Mouse (Mus musculus) small intestine, adult 2 months (tissue): ENCODE measurements around the gene Cav1.

Experiments
- CTCF ChIP-seq: fragments of 200-500 bp; IDR thresholded peaks from 2 replicates; pipeline ENCODE4 v1.5.1; 2012; ENCODE audit warnings: low read depth, mild to moderate bottlenecking, control low read depth, inconsistent platforms, low read length, moderate library complexity, mixed read lengths; ENCODE audit not compliant: insufficient replicate concordance, insufficient read length; ENCODE audit errors: extremely low read depth
- POLR2A ChIP-seq: fragments of 200-500 bp; IDR thresholded peaks from 2 replicates; pipeline ENCODE4 v1.6.1; 2012; ENCODE audit warnings: low read depth, mild to moderate bottlenecking, control low read depth, inconsistent platforms, low read length, moderate library complexity

DNA sequence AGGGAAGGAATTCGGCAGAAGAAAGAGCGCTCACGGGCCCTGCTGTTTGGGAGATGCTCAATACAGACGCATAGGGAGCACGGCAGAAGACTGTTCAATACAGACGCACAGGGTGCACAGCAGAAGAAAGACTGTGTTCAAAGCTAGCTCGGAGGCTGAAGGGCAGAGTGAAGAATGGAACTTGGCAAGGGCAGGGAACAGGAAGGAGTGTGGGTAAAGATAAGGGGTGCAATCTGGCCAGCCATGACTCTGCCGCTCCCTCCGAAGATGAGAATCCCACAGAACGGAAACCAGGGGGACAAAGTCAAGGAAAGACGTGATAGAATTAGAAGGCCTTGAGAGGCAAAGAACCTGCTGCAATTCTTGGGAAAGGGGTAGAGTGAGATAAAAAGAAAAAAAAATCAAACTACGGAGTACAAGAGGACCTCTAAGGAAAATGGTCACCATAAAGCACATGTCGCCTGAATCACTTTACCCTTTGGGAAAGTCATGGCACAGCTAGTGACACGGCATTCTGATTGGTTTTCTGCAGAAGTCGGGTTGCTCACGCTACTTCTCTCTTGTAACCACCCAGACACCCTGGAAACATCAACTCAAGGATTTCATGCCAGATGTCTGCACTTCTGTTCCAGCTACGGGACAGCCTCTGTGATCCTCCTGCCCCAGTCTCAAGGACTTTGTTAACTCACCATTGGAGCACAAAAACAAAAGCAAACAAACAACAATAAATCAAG, 57.5 kb downstream of the Cav1 start:
- TF ChIP-seq CTCF (no peak), POLR2A (no peak)
